Mouse (Mus musculus) kidney, adult 2 months (tissue): ENCODE measurements around the gene Tnni1.

Experiments
- CTCF ChIP-seq: fragments of 200-500 bp; conservative IDR thresholded peaks from 2 replicates; pipeline ENCODE4 v1.5.1; 2011; ENCODE audit warnings: low read depth, mild to moderate bottlenecking, control low read depth, low read length, moderate library complexity, mixed read lengths; ENCODE audit not compliant: insufficient read depth, insufficient read length
- POLR2A ChIP-seq: fragments of 200-500 bp; IDR thresholded peaks from one replicate; pipeline ENCODE4 v1.6.1; 2011; ENCODE audit warnings: low read depth, low read length, control low read depth

- TF ChIP-seq POLR2A: no peak
- TF ChIP-seq CTCF: no peak
These were observed 34.6 kb downstream of the Tnni1 start for GRCm38 (mm10) chr1:135813687-135814395.
